Mouse (Mus musculus) thymus, postnatal 10 days (tissue): Measurements from ENCODE around the gene Kcne3.

Experiments
- DNase-seq, 2 experiments: peaks; one replicate each; pipeline ENCODE4 v3.0.0; 2021; ENCODE audit warnings: low spot score in 2 of 2

The Kcne3 gene

GRCm38 (mm10) chr7:100181614-100182013 lies 5.3 kb downstream of the Kcne3 start:
- DNase-seq = no peak

GRCm38 (mm10) chr7:100182388-100182787 lies 6.1 kb downstream of the Kcne3 start:
- no peak for DNase-seq

GRCm38 (mm10) chr7:100187601-100188000 lies 11.3 kb downstream of the Kcne3 start:
- DNase-seq = peak in 1 of 2 experiments; percentile 51

GRCm38 (mm10) chr7:100190167-100190566 lies 13.9 kb downstream of the Kcne3 start:
- no peak for DNase-seq

GRCm38 (mm10) chr7:100190778-100191177 lies 14.5 kb downstream of the Kcne3 start:
- peak; percentile 7 to 72 for DNase-seq

- DNase-seq = no peak
These were observed 24.9 kb downstream of the Kcne3 start for GRCm38 (mm10) chr7:100201191-100201590.

- no peak for DNase-seq
These were observed 27.3 kb downstream of the Kcne3 start for GRCm38 (mm10) chr7:100203616-100204015.

GRCm38 (mm10) chr7:100204871-100205270 lies 28.6 kb downstream of the Kcne3 start:
- no peak for DNase-seq

- DNase-seq = no peak
These were observed 29.8 kb downstream of the Kcne3 start for GRCm38 (mm10) chr7:100206144-100206543.

- no peak for DNase-seq
These were observed 31.6 kb downstream of the Kcne3 start for GRCm38 (mm10) chr7:100207886-100208285.

- DNase-seq = no peak
These were observed 38.0 kb downstream of the Kcne3 start for GRCm38 (mm10) chr7:100214310-100214709.

GRCm38 (mm10) chr7:100215116-100215732 lies 38.9 kb downstream of the Kcne3 start:
- no peak for DNase-seq

- DNase-seq = no peak
These were observed 39.7 kb downstream of the Kcne3 start for GRCm38 (mm10) chr7:100215976-100216375.

GRCm38 (mm10) chr7:100216601-100217565 lies 40.6 kb downstream of the Kcne3 start:
- DNase-seq = no peak

- DNase-seq = peak; percentile 97 to 98
These were observed 51.0 kb downstream of the Kcne3 start, which contains the start of gene Pgm2l1 for GRCm38 (mm10) chr7:100227158-100227875. Gene Pgm2l1 (plus strand): TSS chr7:100227394.

- DNase-seq = peak in 1 of 2 experiments; percentile 40
These were observed 51.7 kb downstream of the Kcne3 start for GRCm38 (mm10) chr7:100227896-100228525.

- DNase-seq = no peak
These were observed 52.7 kb downstream of the Kcne3 start for GRCm38 (mm10) chr7:100228957-100229356.

- no peak for DNase-seq
These were observed 54.3 kb downstream of the Kcne3 start for GRCm38 (mm10) chr7:100230646-100231045.

- DNase-seq = no peak
These were observed 55.4 kb downstream of the Kcne3 start for GRCm38 (mm10) chr7:100231661-100232060.

- DNase-seq = no peak
These were observed 57.4 kb downstream of the Kcne3 start for GRCm38 (mm10) chr7:100233681-100234080.
